10 mouse cellular contexts compared by ENCODE assay signal in genomic region chr6:118070321-118071012, GRCm38 (mm10). TPM values are rescaled to one million over a fixed set of nuclear protein-coding genes. Genes with fewer than 3 reads are reported as not detected.
DNase-seq lines count a peak whose midpoint lies in the region; ATAC-seq lines count a peak whose summit lies in the region.
"Had no signal": no experiment of that assay in that cellular context is flagged by ENCODE, and none has a peak within 500 bp of the region (broad histone marks: within the 10 kb centered on the region; RNA-seq: fewer than 3 reads in every experiment).

No protein-coding gene starts in this region.

- ATAC-seq in cerebellum, adult (ENCODE audit: insufficient number of reproducible peaks, low FRiP score, low TSS enrichment) = 0 out of 2 replicates have a peak, but pooled peaks have one; percentile 42
- ATAC-seq: inflammation-experienced regulatory T-cells, adult 6 months; Patski had no signal

- no peak for DNase-seq in cerebellum, postnatal 4 days (ENCODE audit: low spot score in 2 of 2)
- peak; percentile 73 for DNase-seq in layer of hippocampus, adult 11-12 months (ENCODE audit: low spot score)
- no peak for DNase-seq in layer of hippocampus, postnatal 10 days (ENCODE audit: low spot score in 2 of 2)
- peak; percentile 89 for DNase-seq in cerebellum, adult 9-11 months
- peak; percentile 74 to 93 for DNase-seq in left cerebral cortex, postnatal 25 days (ENCODE audit: low spot score in 2 of 2)
- DNase-seq in liver = no peak
- no peak for DNase-seq in ovary, adult 18-20 months (ENCODE audit: low spot score)

- intact Hi-C loops in left cerebral cortex, postnatal 25 days (cut with DNase I) = no loop called here

RNA-seq across cellular contexts. Expression of gene Rasgef1a, which starts 59.2 kb away (rescaled TPM):
- total RNA-seq in layer of hippocampus, postnatal 10 days (2021) = 10 to 100 TPM; 88.6 to 89.3 TPM
- 100 to 1,000 TPM; 199 to 208 TPM for total RNA-seq in left cerebral cortex, postnatal 25 days (2021)

Comparison
In these comparisons a context has a peak if more than half of its experiments do, and no peak if none do; other contexts are left out.
1. DNase-seq: peak in layer of hippocampus, adult 11-12 months (single experiment), cerebellum, adult 9-11 months (single experiment) and left cerebral cortex, postnatal 25 days (2 of 2); none in cerebellum, postnatal 4 days (0 of 2), layer of hippocampus, postnatal 10 days (0 of 2), liver (single experiment) and ovary, adult 18-20 months (single experiment).